Mouse (Mus musculus): ENCODE results near the gene Med15. TPM values are rescaled to one million over a fixed set of nuclear protein-coding genes. Genes with fewer than 3 reads are reported as not detected.
A peak's percentile ranks its signal among the peaks of the same experiment; 100 is the strongest.

Gene Med15
- polyA plus RNA-seq, 1 experiment from 2014 or later: 46.1 TPM

- Histone ChIP-seq H3K4me2 (no peak overlapping the region), H3K36me3 (peaks cover 32% of the 10 kb centered on the region), H3K9ac (replicated peaks) (no peak overlapping the region), H3K27ac (replicated peaks) (no peak overlapping the region), H3K4me3 (replicated peaks) (no peak overlapping the region), H3K4me1 (no peaks in the 10 kb centered on the region), H3K9me3 (replicated peaks) (no peaks in the 10 kb centered on the region), H3K27me3 (replicated peaks) (no peaks in the 10 kb centered on the region)
- WGBS: 89% methylated on average over 3 of the region's 3 CpGs
- no peak for ATAC-seq (ENCODE audit: low FRiP score)
These were observed 32.2 kb downstream of the Med15 start for GRCm38 (mm10) chr16:17700386-17701042.

- no peak for ATAC-seq (ENCODE audit: low FRiP score)
- 84% methylated on average over 3 of the region's 3 CpGs for WGBS
- H3K4me3 ChIP-seq (replicated peaks): no peak overlapping the region
- H3K36me3 ChIP-seq: peaks cover 37% of the 10 kb centered on the region
- H3K4me1 ChIP-seq: no peaks in the 10 kb centered on the region
- no peak overlapping the region for H3K9ac ChIP-seq (replicated peaks)
- no peak overlapping the region for H3K4me2 ChIP-seq
- H3K9me3 ChIP-seq (replicated peaks): no peaks in the 10 kb centered on the region
- no peaks in the 10 kb centered on the region for H3K27me3 ChIP-seq (replicated peaks)
- no peak overlapping the region for H3K27ac ChIP-seq (replicated peaks)
These were observed 37.8 kb downstream of the Med15 start for GRCm38 (mm10) chr16:17694860-17695259.

DNA sequence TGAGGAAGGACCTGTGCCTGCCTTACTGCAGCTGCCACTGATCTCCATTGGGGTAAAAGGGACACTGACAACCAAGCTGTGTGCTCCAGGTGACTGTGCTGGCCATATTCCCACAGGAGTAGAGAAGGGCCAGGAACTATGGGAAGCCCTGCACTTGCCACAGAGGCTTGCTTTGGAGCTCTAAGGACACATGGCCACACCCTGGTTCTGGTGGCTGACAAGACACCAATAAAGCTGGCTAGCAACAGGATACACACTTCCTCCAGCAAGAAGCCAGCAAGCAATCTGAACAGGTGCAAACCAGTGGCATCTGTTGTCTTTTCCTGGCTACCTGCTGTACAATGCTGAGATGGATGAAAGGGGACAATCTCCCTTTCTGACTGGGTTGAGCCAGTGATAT is 62.8 kb downstream of the Med15 start:
- no peaks in the 10 kb centered on the region for H3K4me1 ChIP-seq
- H3K27ac ChIP-seq (replicated peaks): no peak overlapping the region
- no peaks in the 10 kb centered on the region for H3K27me3 ChIP-seq (replicated peaks)
- H3K9me3 ChIP-seq (replicated peaks): no peaks in the 10 kb centered on the region
- no peak for ATAC-seq (ENCODE audit: low FRiP score)
- no peak overlapping the region for H3K4me2 ChIP-seq
- no peak overlapping the region for H3K9ac ChIP-seq (replicated peaks)
- peaks cover 73% of the 10 kb centered on the region for H3K36me3 ChIP-seq
- no peak overlapping the region for H3K4me3 ChIP-seq (replicated peaks)

DNA sequence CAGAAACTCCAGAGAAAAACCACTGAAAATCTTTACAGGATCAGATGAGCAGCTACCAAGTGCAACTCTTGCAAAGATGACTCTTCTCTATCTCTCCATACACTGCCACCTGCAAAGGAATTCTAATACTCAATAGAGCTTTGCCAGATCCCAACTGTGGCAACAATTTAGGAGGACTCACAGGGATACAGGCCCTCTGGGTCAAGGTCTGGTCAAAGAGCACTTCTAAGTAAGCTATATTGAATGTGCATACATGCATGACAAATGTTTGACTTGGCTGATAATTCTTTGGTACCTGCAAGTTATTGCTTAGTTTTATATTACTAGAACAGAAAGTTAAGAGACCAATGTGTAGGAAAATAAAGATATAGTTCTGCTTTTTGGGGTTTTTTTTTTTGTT is 67.1 kb downstream of the Med15 start:
- Histone ChIP-seq H3K36me3 (peaks cover 57% of the 10 kb centered on the region), H3K27me3 (replicated peaks) (no peaks in the 10 kb centered on the region), H3K4me2 (no peak overlapping the region), H3K27ac (replicated peaks) (no peak overlapping the region), H3K9ac (replicated peaks) (no peak overlapping the region), H3K4me1 (no peaks in the 10 kb centered on the region), H3K4me3 (replicated peaks) (no peak overlapping the region), H3K9me3 (replicated peaks) (no peaks in the 10 kb centered on the region)
- ATAC-seq (ENCODE audit: low FRiP score): no peak

DNA sequence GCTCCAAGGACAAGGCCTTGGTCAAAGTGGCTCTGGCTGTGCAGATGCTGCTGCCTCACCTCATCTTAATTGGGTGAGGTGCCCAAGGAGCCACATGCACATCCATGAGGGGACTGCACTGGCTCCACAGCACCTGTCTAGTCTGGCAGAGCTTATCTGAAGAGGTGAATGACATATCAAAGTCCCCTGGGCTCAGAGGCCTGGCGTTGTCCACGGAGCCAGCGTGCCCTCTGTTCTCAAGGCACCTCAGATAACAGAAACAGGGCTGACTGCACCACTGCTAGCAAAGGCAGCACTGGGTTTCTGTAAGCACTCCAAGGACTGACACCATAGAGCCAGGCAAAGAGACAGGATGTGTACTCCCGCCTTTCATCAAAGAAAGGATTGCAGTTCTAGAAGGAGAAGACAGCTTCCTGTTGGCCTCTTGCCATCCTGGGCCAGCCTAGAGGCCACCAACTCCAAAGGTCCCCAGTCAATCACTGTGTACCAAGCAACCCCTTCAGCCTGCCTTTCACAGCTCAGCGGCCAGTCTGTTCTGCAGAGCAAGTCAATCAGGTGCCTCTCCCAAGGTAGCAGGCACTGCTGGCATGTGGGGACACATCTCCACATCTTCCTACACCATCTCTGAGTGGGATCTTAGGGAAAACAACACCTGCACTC is 76.3 kb downstream of the Med15 start:
- WGBS: 94% methylated on average over 5 of the region's 5 CpGs
- no peak for ATAC-seq (ENCODE audit: low FRiP score)
- H3K4me1 ChIP-seq: no peaks in the 10 kb centered on the region
- H3K4me2 ChIP-seq: no peak overlapping the region
- no peaks in the 10 kb centered on the region for H3K9me3 ChIP-seq (replicated peaks)
- no peak overlapping the region for H3K27ac ChIP-seq (replicated peaks)
- no peak overlapping the region for H3K9ac ChIP-seq (replicated peaks)
- no peak overlapping the region for H3K4me3 ChIP-seq (replicated peaks)
- H3K27me3 ChIP-seq (replicated peaks): no peaks in the 10 kb centered on the region
- H3K36me3 ChIP-seq: peaks cover 79% of the 10 kb centered on the region

- Histone ChIP-seq H3K27me3 (replicated peaks) (no peaks in the 10 kb centered on the region), H3K4me1 (no peaks in the 10 kb centered on the region), H3K36me3 (peaks cover 83% of the 10 kb centered on the region), H3K4me3 (replicated peaks) (no peak overlapping the region), H3K9me3 (replicated peaks) (no peaks in the 10 kb centered on the region), H3K9ac (replicated peaks) (no peak overlapping the region), H3K27ac (replicated peaks) (no peak overlapping the region), H3K4me2 (no peak overlapping the region)
- ATAC-seq (ENCODE audit: low FRiP score): no peak
- WGBS: 96% methylated on average over 4 of the region's 4 CpGs
These were observed 78.4 kb downstream of the Med15 start for GRCm38 (mm10) chr16:17654188-17654795.

DNA sequence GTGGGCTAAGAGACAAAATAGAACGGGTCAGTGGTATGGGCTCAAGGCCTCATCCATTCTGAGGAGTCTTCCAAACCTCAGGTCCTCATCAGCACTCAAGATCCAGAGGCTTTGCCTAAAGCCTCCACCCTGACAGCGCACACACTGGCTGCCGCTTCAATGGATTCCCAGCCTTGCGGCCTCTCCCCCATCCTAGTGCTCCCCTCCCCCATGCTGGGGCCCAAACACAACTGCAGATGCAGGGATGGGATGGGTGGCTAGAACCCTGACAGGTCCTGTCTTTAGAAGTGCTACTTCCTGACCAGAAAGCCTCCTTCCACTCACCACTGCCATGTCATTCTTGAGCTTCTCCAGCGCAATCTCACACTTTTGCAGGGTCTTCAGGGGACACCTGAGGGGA is 79.1 kb downstream of the Med15 start:
- Histone ChIP-seq H3K27me3 (replicated peaks) (no peaks in the 10 kb centered on the region), H3K36me3 (peaks cover 81% of the 10 kb centered on the region), H3K9me3 (replicated peaks) (no peaks in the 10 kb centered on the region), H3K4me3 (replicated peaks) (no peak overlapping the region), H3K27ac (replicated peaks) (no peak overlapping the region), H3K4me1 (no peaks in the 10 kb centered on the region), H3K9ac (replicated peaks) (no peak overlapping the region), H3K4me2 (no peak overlapping the region)
- ATAC-seq (ENCODE audit: low FRiP score): no peak
- 95% methylated on average over 5 of the region's 5 CpGs for WGBS

DNA sequence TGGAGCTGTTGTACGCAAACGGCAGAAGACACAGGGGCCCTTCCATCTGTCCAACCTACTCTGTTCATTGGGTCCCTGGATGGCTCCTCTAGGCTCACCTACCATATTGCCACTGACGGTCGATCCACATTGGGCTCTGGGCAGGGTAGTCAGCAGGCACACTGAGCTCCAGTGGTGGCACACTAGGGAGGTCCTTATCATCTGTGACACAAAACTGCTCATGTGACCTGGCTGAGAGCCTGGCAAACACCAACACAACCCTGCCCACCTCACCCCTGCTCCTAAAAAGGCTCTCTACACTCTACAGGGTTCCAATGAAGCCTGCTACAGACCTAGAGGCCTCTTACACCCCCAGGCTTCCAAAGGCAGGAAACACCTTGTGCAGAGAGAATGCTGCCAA is 80.1 kb downstream of the Med15 start:
- Histone ChIP-seq H3K4me1 (peaks cover 2% of the 10 kb centered on the region; the same call in 1 of the 2 replicates), H3K27ac (replicated peaks) (no peak overlapping the region), H3K27me3 (replicated peaks) (no peaks in the 10 kb centered on the region), H3K9ac (replicated peaks) (no peak overlapping the region), H3K4me3 (replicated peaks) (no peak overlapping the region), H3K4me2 (no peak overlapping the region), H3K9me3 (replicated peaks) (no peaks in the 10 kb centered on the region), H3K36me3 (peaks cover 73% of the 10 kb centered on the region)
- ATAC-seq (ENCODE audit: low FRiP score): no peak
- 95% methylated on average over 4 of the region's 4 CpGs for WGBS

- Histone ChIP-seq H3K9me3 (replicated peaks) (no peaks in the 10 kb centered on the region), H3K27ac (replicated peaks) (no peak overlapping the region), H3K27me3 (replicated peaks) (no peaks in the 10 kb centered on the region), H3K9ac (replicated peaks) (no peak overlapping the region), H3K4me1 (peaks cover 17% of the 10 kb centered on the region), H3K4me3 (replicated peaks) (no peak overlapping the region), H3K36me3 (peaks cover 60% of the 10 kb centered on the region), H3K4me2 (no peak overlapping the region)
- ATAC-seq (ENCODE audit: low FRiP score): no peak
- 91% methylated on average over 1 of the region's 1 CpGs for whole genome bisulfite sequencing
These were observed 82.0 kb downstream of the Med15 start for GRCm38 (mm10) chr16:17650711-17651110.

DNA sequence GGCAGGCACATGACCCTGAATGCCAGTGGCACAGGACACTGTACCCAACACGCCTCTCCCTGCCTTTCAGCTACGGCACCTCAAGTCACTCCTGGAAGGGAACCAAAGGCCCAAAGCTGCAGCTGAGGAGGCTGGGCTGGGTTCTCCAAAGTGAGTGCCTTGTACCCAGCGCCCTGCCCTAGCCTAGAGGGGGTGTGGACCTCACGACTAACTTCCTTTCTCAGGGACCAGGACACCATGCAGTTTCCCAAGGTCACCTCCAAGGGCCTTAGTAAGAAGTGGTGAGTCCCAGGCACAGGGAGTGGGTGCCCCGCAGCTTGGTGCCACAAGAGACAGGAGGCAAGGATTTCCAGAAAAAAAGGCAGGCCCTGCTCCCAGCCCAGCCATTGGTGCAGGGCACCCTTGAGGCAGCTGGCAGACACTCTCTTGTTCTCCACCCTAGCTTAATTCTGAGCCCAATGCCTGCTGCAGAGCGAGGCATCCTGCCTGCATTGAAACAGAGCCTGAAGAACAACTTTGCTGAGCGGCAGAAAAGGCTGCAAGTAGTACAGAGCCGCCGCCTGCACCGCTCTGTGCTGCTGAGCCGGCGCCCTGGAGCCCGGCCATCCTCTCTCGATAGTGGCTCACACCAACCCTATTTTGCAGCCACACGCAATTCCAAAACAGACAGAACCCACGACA is 82.6 kb downstream of the Med15 start:
- no peak overlapping the region for H3K4me2 ChIP-seq
- peaks cover 17% of the 10 kb centered on the region for H3K4me1 ChIP-seq
- H3K27ac ChIP-seq (replicated peaks): no peak overlapping the region
- H3K27me3 ChIP-seq (replicated peaks): no peaks in the 10 kb centered on the region
- no peak overlapping the region for H3K9ac ChIP-seq (replicated peaks)
- WGBS: 87% methylated on average over 16 of the region's 16 CpGs
- peaks cover 54% of the 10 kb centered on the region for H3K36me3 ChIP-seq
- H3K4me3 ChIP-seq (replicated peaks): no peak overlapping the region
- H3K9me3 ChIP-seq (replicated peaks): no peaks in the 10 kb centered on the region
- no peak for ATAC-seq (ENCODE audit: low FRiP score)

DNA sequence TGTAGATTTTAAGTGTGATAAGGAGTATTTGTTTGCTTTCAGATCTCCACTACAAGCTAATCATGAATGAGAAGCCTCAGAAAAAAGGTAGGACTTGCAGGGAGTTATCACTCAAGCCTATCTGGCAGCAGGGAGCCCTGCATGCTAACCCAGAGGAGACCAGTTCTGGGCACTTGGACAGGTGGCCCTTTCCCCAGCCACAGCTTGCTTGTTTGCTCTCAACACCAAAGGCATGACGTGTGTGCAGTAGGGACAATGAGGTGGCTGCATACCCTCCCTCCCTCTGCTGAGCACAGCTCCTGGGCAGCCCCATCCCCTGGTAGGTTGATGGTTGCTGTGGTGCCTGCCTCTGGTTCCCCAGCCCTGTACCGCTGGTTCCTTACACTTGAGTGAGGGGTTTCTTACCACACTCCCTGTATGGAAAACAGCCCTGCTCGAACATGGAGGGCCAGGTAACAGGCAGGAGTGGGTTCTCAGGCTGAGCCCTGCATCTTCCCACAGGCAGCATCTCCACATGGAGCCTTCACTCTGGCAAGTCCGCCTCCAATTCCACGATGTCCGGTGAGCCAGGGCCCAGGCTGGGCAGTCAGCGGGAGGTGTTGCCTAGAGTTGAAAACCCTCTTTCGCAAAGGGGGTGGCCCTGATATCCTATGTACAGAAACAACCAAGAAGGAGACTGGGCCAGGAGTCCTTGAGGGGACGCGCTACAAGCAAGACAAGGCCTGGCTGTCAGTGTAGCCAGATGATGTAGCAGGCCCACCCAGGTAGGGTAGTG is 84.9 kb downstream of the Med15 start:
- 87% methylated on average over 10 of the region's 10 CpGs for WGBS
- H3K4me3 ChIP-seq (replicated peaks): no peak overlapping the region

More for the DNA sequence above, 84.9 kb downstream of the Med15 start:
- Histone ChIP-seq H3K9me3 (replicated peaks) (no peaks in the 10 kb centered on the region), H3K27ac (replicated peaks) (no peak overlapping the region), H3K4me1 (peaks cover 17% of the 10 kb centered on the region), H3K4me2 (peak overlapping the region; percentile 87), H3K27me3 (replicated peaks) (no peaks in the 10 kb centered on the region), H3K36me3 (peaks cover 44% of the 10 kb centered on the region), H3K9ac (replicated peaks) (peak overlapping the region; percentile 70; the same call in 1 of the 2 replicates)
- no peak for ATAC-seq (ENCODE audit: low FRiP score)

All from neural tube, embryonic 15.5 days (tissue).